In genomic region chr1:156940142-156940522, GRCm38 (mm10) we compare ENCODE assay signal across 8 mouse cellular contexts. TPM values are rescaled to one million over a fixed set of nuclear protein-coding genes. Genes with fewer than 3 reads are reported as not detected.
A peak's percentile ranks its signal among the peaks of the same experiment; 100 is the strongest.
DNase-seq lines count a peak whose midpoint lies in the region; ATAC-seq and TF ChIP-seq lines count a peak whose summit lies in the region.

No protein-coding gene starts in this region.

- peak overlapping the region; percentile 98 for H3K4me3 ChIP-seq in heart, embryonic 16.5 days (ENCODE audit: low read length)
- H3K4me3 ChIP-seq in bone marrow macrophage, adult 2 months (ENCODE audit: insufficient read depth, low read length), result peak overlapping the region; percentile 85
- H3K4me3 ChIP-seq in hindbrain, embryonic 15.5 days, result peak overlapping the region; percentile 64
- H3K4me3 ChIP-seq in midbrain, embryonic 14.5 days (replicated peaks; ENCODE audit: low read depth, low read length), result peak overlapping the region; percentile 87

- no peak for ATAC-seq in heart, embryonic 16.5 days (replicated peaks; ENCODE audit: extremely low read depth, insufficient read depth, low FRiP score)
- ATAC-seq in hindbrain, embryonic 15.5 days (ENCODE audit: low FRiP score, low read depth), result peak; percentile 16; the same call in 1 of the 2 replicates
- no peak for ATAC-seq in midbrain, embryonic 14.5 days (ENCODE audit: low FRiP score, low TSS enrichment)

- no peaks in the 10 kb centered on the region for H3K27me3 ChIP-seq in heart, embryonic 16.5 days (ENCODE audit: control insufficient read depth, insufficient read depth, low read length)
- no peaks in the 10 kb centered on the region for H3K27me3 ChIP-seq in hindbrain, embryonic 15.5 days
- H3K27me3 ChIP-seq in midbrain, embryonic 14.5 days (ENCODE audit: control insufficient read depth, insufficient read depth, low read length), result no peaks in the 10 kb centered on the region

- no peak overlapping the region for H3K27ac ChIP-seq in heart, embryonic 16.5 days (ENCODE audit: low read length)
- H3K27ac ChIP-seq in bone marrow macrophage, adult 2 months (ENCODE audit: insufficient read depth, low read depth, low read length), result no peak overlapping the region
- H3K27ac ChIP-seq in hindbrain, embryonic 15.5 days (replicated peaks), result peak overlapping the region; percentile 94
- peak overlapping the region; percentile 99 for H3K27ac ChIP-seq in midbrain, embryonic 14.5 days (replicated peaks; ENCODE audit: low read depth, low read length)

- no peaks in the 10 kb centered on the region for H3K9me3 ChIP-seq in heart, embryonic 16.5 days (replicated peaks; ENCODE audit: control insufficient read depth, low read length)
- H3K9me3 ChIP-seq in hindbrain, embryonic 15.5 days, result no peaks in the 10 kb centered on the region
- H3K9me3 ChIP-seq in midbrain, embryonic 14.5 days (ENCODE audit: control insufficient read depth, low read length), result no peaks in the 10 kb centered on the region

- H3K36me3 ChIP-seq in heart, embryonic 16.5 days (ENCODE audit: control insufficient read depth, insufficient read depth), result no peaks in the 10 kb centered on the region
- no peaks in the 10 kb centered on the region for H3K36me3 ChIP-seq in hindbrain, embryonic 15.5 days
- H3K36me3 ChIP-seq in midbrain, embryonic 14.5 days (ENCODE audit: control insufficient read depth, insufficient read depth, low read length), result no peaks in the 10 kb centered on the region

- no peak for TF ChIP-seq POLR2A in bone marrow macrophage, adult 2 months (IDR thresholded peaks at IDR 0.05; ENCODE audit: borderline replicate concordance, low read depth, low read length)

- H3K4me2 ChIP-seq in heart, embryonic 16.5 days (ENCODE audit: low read depth, low read length), result peak overlapping the region; percentile 91
- H3K4me2 ChIP-seq in hindbrain, embryonic 15.5 days, result peak overlapping the region; percentile 67
- peak overlapping the region; percentile 73 for H3K4me2 ChIP-seq in midbrain, embryonic 14.5 days (ENCODE audit: low read length)

- H3K9ac ChIP-seq in heart, embryonic 16.5 days (ENCODE audit: low read length), result peak overlapping the region; percentile 98
- H3K9ac ChIP-seq in hindbrain, embryonic 15.5 days, result peak overlapping the region; percentile 85
- peak overlapping the region; percentile 95 for H3K9ac ChIP-seq in midbrain, embryonic 14.5 days (replicated peaks; ENCODE audit: low read length)

- no peak for DNase-seq in heart, adult 11 months
- DNase-seq in midbrain, embryonic 14.5 days, result no peak
- no peak for DNase-seq in gastrocnemius, postnatal 4 days (ENCODE audit: low spot score in 2 of 2)
- no peak for DNase-seq in spleen, postnatal 14 days (ENCODE audit: low spot score in 2 of 2)
- DNase-seq in layer of hippocampus, adult 9-10 months (ENCODE audit: low spot score), result no peak

- WGBS in heart, embryonic 16.5 days, result 5% methylated on average over 8 of the region's 8 CpGs
- WGBS in hindbrain, embryonic 15.5 days, result 5% methylated on average over 8 of the region's 8 CpGs
- 3% methylated on average over 8 of the region's 8 CpGs for WGBS in midbrain, embryonic 14.5 days

- no peak for TF ChIP-seq CTCF in bone marrow macrophage, adult 2 months (IDR thresholded peaks at IDR 0.05; ENCODE audit: low read depth, low read length)

- peaks cover 7% of the 10 kb centered on the region for H3K4me1 ChIP-seq in heart, embryonic 16.5 days (ENCODE audit: control insufficient read depth, insufficient read depth, low read length)
- peaks cover 6% of the 10 kb centered on the region; the same call in 1 of the 2 replicates for H3K4me1 ChIP-seq in bone marrow macrophage, adult 2 months (ENCODE audit: control insufficient read depth, insufficient read depth, low read length)
- H3K4me1 ChIP-seq in hindbrain, embryonic 15.5 days (replicated peaks), result peaks cover 26% of the 10 kb centered on the region
- H3K4me1 ChIP-seq in midbrain, embryonic 14.5 days (ENCODE audit: control insufficient read depth, insufficient read depth, low read length), result peaks cover 20% of the 10 kb centered on the region

RNA-seq across cellular contexts. Expression of gene Ralgps2, which starts 0.7 kb away (rescaled TPM):
- 58.2 and 58.4 TPM in 2 replicates for polyA plus RNA-seq in heart, embryonic 16.5 days (2015; fragmentation: Nextera tagmentation; extraction: Ambion mirVana)
- 10.3 and 13.0 TPM in 2 replicates for polyA plus RNA-seq in bone marrow macrophage, adult 2 months (2012; ENCODE audit: insufficient read depth, insufficient read length, missing spikeins)
- polyA plus RNA-seq in hindbrain, embryonic 15.5 days (2015; fragmentation: Nextera tagmentation; extraction: Ambion mirVana), result 78.3 and 86.0 TPM in 2 replicates
- 122 and 132 TPM in 2 replicates for polyA plus RNA-seq in midbrain, embryonic 14.5 days (2014; fragmentation: Nextera tagmentation; extraction: Ambion mirVana)
- total RNA-seq in gastrocnemius, postnatal 4 days (2021), result 10 to 100 TPM; 36.3 to 37.7 TPM

Comparison
In these comparisons a context has a peak if more than half of its experiments do, and no peak if none do; other contexts are left out.
1. H3K27ac ChIP-seq: peak in hindbrain, embryonic 15.5 days (single experiment) and midbrain, embryonic 14.5 days (single experiment); none in heart, embryonic 16.5 days (single experiment) and bone marrow macrophage, adult 2 months (single experiment).
2. Peak in every context shown above with its lines, with median percentiles within 50 percentile points of each other: H3K4me2 ChIP-seq, H3K4me3 ChIP-seq and H3K9ac ChIP-seq.